Mouse (Mus musculus) right cerebral cortex, postnatal 36 days (tissue): ENCODE data around the gene Ift88.

Source experiments
- DNase-seq, 2 experiments: peaks; one replicate each; pipeline ENCODE4 v3.0.0; 2022; ENCODE audit warnings: low spot score in 2 of 2, mixed read lengths in 1 of 2

Gene Ift88

GRCm38 (mm10) chr14:57532577-57532976 lies 108.7 kb downstream of the Ift88 start:
- DNase-seq, result no peak

DNA sequence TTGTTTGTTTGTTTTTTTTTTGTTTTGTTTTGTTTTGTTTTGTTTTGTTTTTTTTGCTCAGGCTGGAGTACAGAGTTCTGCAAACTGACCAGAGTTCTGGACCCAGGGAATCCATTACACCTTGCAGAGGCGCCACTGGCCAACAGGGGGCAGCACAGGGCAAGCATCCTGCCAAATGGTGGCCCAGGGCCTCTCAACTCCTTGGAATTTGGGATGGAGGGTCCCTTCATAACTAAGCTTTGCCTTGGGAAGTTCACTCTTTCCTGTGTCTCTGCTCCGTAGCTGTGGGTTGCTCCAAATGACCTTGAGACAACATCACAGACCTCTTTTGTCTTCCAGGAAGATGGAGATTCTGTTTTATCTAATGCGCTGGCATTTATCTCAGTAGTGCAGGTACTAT lies 109.4 kb downstream of the Ift88 start:
- DNase-seq, result no peak

DNA sequence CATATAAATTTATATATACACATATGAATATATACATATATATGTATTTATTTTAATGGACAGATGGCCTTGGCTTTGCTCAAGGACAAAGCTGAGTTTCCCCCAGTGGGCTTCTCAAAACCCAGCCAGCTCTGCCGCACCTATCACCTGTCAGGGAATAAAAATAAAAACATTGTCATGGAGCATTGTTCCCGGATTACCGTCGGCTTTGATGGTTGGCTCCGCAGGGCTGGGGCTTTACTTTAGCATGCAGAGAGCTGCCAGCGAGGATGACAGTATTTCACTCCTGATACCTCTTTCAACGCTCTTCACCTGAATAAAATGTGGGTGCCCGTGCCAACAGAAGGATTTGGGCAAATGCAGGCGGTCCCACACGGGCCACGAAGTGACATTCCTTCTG lies 110.0 kb downstream of the Ift88 start:
- no peak for DNase-seq

DNA sequence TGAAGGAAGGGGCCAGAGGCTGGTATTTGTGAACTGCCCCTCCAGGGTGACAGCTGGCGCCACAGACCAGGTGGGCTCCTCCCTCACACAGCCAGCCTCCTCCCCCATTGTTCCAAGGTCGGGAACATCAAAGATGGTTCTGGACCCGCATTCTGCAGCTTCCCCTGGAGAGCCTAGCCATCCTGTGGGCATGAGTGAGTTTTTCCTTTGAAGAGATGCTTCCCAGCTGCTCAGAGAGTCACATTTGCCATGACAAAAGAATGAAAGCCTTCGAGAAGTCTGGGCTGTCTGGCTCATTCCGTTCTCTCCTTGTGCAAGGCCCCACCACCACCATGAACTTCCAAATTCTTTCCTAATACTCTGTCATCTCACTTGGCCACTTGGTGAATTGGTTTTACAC lies 110.5 kb downstream of the Ift88 start:
- no peak for DNase-seq

DNA sequence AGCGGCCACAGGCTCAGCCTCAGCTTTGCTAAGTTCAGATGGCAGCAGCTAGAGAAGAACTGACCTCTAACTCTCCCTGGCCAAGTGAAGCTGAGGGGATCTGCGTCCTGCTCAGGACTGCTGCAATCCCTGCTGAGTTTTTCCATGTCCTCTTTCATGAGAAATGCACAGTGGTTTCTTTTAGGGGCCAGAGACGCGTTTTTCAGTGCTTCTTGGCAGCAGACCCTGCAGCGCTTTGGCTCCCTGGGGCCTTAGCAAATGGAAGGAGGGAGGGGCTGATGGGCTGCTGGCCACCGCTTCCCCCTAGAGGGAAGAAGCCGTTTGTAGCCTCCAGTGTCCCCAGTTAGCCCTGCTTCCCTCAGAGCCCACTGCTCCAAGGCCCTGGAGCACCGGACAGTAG lies 111.1 kb downstream of the Ift88 start:
- no peak for DNase-seq

- DNase-seq, result no peak
These were observed 111.8 kb downstream of the Ift88 start for GRCm38 (mm10) chr14:57535646-57536045.

DNA sequence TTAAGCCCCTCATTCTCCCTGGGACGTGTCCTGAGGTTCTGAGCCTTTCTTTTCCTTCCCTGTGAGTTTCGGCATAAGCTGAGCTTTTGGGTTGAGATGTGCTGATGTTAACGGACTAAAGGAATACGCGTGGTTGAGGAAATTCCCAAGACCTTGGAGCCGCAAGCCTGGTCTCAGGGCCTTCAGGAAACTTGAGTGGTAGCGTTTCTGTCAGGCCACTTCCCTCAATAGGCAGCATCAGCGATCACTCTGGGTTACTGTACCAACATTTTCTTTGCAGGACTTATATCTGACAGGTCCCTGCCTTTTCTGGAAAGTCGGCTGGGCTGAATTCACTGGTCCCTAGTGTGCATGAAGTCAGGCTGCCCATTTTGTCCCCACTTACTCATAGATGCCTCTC lies 113.0 kb downstream of the Ift88 start:
- DNase-seq, result no peak

GRCm38 (mm10) chr14:57537261-57538015 lies 113.6 kb downstream of the Ift88 start:
- no peak for DNase-seq

DNA sequence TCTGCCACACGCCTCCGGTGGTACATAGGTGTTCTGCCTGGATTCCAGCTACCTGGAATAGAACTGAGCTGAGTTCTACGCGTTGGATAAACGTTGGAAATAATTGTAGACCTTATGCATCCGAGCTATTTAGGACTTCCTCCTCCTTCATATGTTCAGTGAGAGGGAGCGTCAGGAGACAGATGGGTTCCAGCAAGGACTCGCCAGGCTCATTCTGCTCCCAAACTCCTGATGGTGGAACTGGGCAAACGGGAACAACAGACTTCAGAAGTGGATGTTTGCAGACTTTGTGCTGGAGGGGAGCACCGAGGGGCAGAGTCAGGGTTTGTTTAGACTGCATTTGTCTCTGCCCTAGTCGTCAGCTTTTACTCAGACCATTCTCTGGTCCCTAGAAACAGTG lies 116.8 kb downstream of the Ift88 start:
- no peak for DNase-seq

DNA sequence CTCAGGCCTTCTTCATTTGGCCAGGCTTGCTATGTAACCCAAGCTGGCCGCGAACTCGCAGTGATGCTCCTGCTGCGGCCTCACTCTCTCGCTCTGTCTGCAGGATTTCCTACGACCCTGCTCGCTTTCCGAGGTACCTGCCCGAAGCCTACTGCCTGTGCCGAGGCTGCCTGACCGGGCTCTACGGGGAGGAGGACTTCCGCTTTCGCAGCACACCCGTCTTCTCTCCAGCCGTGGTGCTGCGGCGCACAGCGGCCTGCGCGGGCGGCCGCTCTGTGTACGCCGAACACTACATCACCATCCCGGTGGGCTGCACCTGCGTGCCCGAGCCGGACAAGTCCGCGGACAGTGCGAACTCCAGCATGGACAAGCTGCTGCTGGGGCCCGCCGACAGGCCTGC lies 118.4 kb downstream of the Ift88 start:
- DNase-seq, result no peak

GRCm38 (mm10) chr14:57543420-57544039 lies 119.7 kb downstream of the Ift88 start:
- no peak for DNase-seq

DNA sequence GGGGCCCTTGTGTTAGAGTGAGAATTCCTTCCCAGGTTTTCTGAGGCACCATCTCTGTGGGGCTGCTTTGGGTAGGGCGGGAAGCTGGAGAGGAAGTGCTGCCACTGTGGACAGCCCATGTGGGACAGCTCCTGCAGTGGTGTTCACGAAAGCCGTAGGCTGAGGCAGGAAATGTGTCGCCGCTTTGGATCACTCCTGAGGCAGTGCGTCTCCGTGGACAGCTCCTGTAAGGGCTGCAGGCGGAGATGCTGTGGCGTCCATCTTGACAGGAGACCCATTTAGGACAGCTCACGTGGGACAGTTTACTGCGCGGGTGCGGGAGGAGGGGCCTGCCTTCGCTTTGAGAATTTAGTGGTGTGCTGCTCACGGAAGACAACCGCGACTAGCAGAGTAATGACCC lies 121.7 kb downstream of the Ift88 start:
- no peak for DNase-seq

DNA sequence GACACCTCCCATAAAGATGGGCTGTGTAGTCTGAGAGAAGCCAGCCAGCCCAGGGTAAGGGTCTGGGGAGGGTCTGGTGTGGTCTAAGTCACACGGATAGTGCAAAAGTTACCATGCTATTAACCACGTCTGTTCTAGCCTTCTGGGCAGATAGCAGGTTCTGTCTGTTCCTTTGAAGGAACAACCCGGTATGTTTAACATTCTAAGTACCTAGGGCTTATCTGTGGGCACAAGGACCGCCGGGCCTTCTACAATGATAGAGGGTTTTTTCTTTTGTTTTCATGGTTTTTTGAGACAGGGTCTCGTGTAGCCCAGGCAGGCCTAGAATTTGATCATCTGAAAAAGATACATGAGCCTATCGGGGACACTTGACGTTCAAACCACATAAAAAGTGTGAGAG lies 122.3 kb downstream of the Ift88 start:
- DNase-seq, result no peak

DNA sequence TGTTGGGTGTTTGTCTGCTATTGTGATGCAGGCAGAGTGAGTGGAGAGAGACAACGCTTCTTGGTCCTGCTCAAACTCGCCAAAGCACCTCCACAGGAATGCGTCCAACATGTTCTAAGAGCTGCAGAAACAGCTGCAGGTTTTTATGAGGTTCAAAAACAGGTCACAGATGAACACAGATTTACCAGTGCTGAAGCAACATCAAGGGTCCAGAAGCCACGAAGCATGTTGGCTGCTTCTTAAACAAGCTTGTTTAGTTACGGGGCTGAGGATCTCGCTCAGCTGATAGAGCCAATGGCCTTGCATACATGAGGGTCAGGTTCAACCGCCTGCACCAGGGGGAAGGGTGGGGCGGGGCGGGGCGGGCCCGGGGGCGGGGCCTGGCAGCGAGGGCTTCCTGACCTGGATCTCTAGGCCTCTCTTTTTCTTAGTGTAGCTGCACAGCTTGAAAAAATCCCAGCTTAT lies 122.7 kb downstream of the Ift88 start:
- DNase-seq, result no peak

DNA sequence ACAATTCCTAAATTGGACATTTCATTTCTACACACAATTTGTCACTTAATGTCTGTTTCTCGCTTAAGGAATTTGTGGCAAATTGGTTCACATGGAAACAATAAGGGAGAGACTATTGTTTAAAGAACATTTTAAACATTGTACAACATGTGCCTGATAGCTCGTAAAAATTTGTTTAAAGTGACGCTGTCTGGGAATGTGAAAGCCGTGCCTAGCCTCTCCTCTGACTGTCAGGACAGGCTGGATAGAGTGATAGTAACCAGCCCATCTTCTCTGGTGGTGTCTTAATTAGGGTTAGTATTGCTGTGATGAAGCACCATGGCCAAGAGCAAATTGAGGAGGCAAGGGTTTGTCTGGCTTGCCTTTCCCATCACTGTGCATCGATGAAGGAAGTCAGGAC lies 123.2 kb downstream of the Ift88 start:
- DNase-seq, result no peak

- no peak for DNase-seq
These were observed 129.1 kb downstream of the Ift88 start for GRCm38 (mm10) chr14:57552945-57553344.

DNA sequence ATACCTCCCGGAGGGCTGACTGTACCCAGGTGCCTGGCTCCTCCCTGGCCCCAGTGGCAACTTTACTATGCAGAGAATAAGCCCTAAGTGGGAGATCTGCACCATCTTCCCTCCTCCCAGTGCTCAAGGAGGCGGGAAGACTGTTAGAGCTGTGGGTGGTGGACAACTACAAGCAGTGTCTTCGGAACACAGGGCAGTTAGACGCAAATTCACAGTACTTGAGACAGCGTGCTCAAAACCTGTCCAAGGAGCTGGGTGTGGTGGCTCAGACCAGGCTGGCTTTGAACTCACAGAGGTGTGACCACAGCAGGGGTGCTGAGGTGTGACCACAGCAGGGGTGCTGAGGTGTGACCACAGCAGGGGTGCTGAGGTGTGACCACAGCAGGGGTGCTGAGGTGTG lies 130.6 kb downstream of the Ift88 start:
- no peak for DNase-seq

DNA sequence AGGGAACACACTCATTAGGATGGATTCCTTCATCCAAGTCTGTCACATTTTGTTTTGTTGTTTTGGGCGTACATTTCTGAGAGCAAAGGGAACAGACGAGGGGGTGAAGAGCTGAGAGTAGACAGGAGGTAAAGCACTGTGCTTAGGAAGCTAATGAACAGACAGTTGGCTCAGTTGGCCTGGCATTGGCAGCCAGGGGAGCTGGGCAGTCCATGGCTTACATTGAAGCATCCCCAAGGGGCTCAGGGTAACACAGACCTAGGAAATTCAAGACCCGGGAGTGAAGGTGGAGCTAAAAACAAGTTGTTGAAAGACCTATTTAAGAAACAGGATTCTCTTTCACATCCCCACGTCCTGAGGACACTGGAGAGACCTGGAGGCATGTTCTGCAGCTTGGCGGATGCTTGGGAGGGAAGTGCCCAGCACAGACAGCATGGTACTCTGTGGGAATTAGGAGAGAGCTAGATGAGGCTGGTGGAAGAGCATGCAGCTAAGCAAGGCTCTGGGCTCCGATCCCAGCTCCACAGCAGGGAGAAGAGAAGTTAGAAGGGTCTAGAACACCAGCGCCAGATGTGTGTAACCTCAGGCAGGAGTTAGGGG lies 131.7 kb downstream of the Ift88 start:
- DNase-seq, result no peak

- no peak for DNase-seq
These were observed 133.1 kb downstream of the Ift88 start for GRCm38 (mm10) chr14:57556922-57557321.

GRCm38 (mm10) chr14:57565626-57566025 lies 141.8 kb downstream of the Ift88 start:
- DNase-seq, result no peak
